Mouse (Mus musculus) heart, postnatal 0 days (tissue): ENCODE results near the gene Nup205. TPM values are rescaled to one million over a fixed set of nuclear protein-coding genes. Genes with fewer than 3 reads are reported as not detected.

ENCODE experiments used
- ATAC-seq: fragments of 200-750 bp; cut with Nextera tagmentation; 2 replicates; pipeline ENCODE4 v1.8.0; 2017; ENCODE audit warnings: low read depth, moderate number of reproducible peaks, moderate library complexity; ENCODE audit not compliant: insufficient read depth
- DNase-seq: peaks from one replicate; pipeline ENCODE4 v3.0.0-alpha.2; 2016; ENCODE audit warnings: low spot score
- H3K27ac ChIP-seq: fragments of 300-500 bp; sonication (generic); 2 replicates; pipeline ENCODE4 v1.5.1; 2014; ENCODE audit warnings: low read depth, mild to moderate bottlenecking
- H3K27me3 ChIP-seq: fragments of 300-500 bp; sonication (generic); 2 replicates; pipeline ENCODE4 v1.6.1; 2014; ENCODE audit warnings: low read length, mixed read lengths; ENCODE audit not compliant: control insufficient read depth, insufficient read depth
- H3K36me3 ChIP-seq: fragments of 300-500 bp; sonication (generic); replicated peaks from 2 replicates; pipeline ENCODE4 v1.6.1; 2014; ENCODE audit warnings: low read length, mixed read lengths; ENCODE audit not compliant: control insufficient read depth, insufficient read depth
- H3K4me1 ChIP-seq: fragments of 300-500 bp; sonication (generic); 2 replicates; pipeline ENCODE4 v1.6.1; 2014; ENCODE audit warnings: antibody characterized with exemption; ENCODE audit not compliant: control insufficient read depth, insufficient read depth
- H3K4me2 ChIP-seq: fragments of 300-500 bp; sonication (generic); 2 replicates; pipeline ENCODE4 v1.6.1; 2014; ENCODE audit warnings: low read depth, mild to moderate bottlenecking, low read length, moderate library complexity
- H3K4me3 ChIP-seq: fragments of 300-500 bp; sonication (generic); 2 replicates; pipeline ENCODE4 v1.5.1; 2014; ENCODE audit warnings: low read depth, low read length
- H3K9ac ChIP-seq: fragments of 300-500 bp; sonication (generic); replicated peaks from 2 replicates; pipeline ENCODE4 v1.6.1; 2014; ENCODE audit warnings: low read depth, low read length, mixed read lengths
- H3K9me3 ChIP-seq: fragments of 300-500 bp; sonication (generic); replicated peaks from 2 replicates; pipeline ENCODE4 v1.6.1; 2016; ENCODE audit warnings: low read length; ENCODE audit not compliant: control insufficient read depth
- CTCF ChIP-seq: IDR thresholded peaks from 2 replicates; pipeline ENCODE4 v1.5.1; 2016; ENCODE audit warnings: antibody characterized with exemption, control low read depth, low read depth
- EP300 ChIP-seq: IDR thresholded peaks from 2 replicates; pipeline ENCODE4 v1.6.1; 2016; ENCODE audit warnings: antibody characterized with exemption, low read depth
- WGBS: fragments of 180-500 bp; shearing (Covaris S2); extraction: QIAGEN DNeasy Blood & Tissue Kit; methylation state at CpG from one replicate; pipeline ENCODE4 v1.1.7; 2014; 5-methylcytosine and 5-hydroxymethylcytosine counted together
- polyA plus RNA-seq: library from polyadenylated mRNA; unstranded; fragments of >200 nt; fragmentation: Nextera tagmentation; extraction: Ambion mirVana; gene quantifications from 2 replicates; pipeline ENCODE4 v1.2.1, GENCODE M21; 2015
- total RNA-seq: library from RNA; depleted of rRNA; stranded (reverse); fragments of >200 nt; gene quantifications from 2 replicates; pipeline ENCODE4 v1.2.3, GENCODE M21; 2014; ENCODE audit warnings: low replicate concordance

Gene Nup205
- total and polyA plus RNA-seq, 2 experiments from 2014 or later, result 7.1 to 34.6 TPM

GRCm38 (mm10) chr6:35268711-35269110 lies 91.5 kb downstream of the Nup205 start:
- Histone ChIP-seq H3K36me3 (peaks cover 4% of the 10 kb centered on the region), H3K4me3 (no peak overlapping the region), H3K9ac (no peak overlapping the region), H3K4me2 (no peak overlapping the region), H3K4me1 (no peaks in the 10 kb centered on the region), H3K27ac (no peak overlapping the region), H3K9me3 (no peaks in the 10 kb centered on the region), H3K27me3 (no peaks in the 10 kb centered on the region)
- 94% methylated on average over 13 of the region's 13 CpGs for WGBS
- DNase-seq (no peak), ATAC-seq (no peak)
- no peak for TF ChIP-seq EP300
- TF ChIP-seq CTCF, result no peak

GRCm38 (mm10) chr6:35269643-35270042 lies 92.4 kb downstream of the Nup205 start:
- Histone ChIP-seq H3K9me3 (no peaks in the 10 kb centered on the region), H3K4me2 (no peak overlapping the region), H3K36me3 (no peaks in the 10 kb centered on the region), H3K27me3 (no peaks in the 10 kb centered on the region), H3K4me1 (no peaks in the 10 kb centered on the region), H3K9ac (no peak overlapping the region), H3K27ac (no peak overlapping the region), H3K4me3 (no peak overlapping the region)
- no peak for TF ChIP-seq CTCF
- no peak for TF ChIP-seq EP300
- no peak for DNase-seq
- WGBS, result 65% methylated on average over 13 of the region's 13 CpGs
- no peak for ATAC-seq

GRCm38 (mm10) chr6:35271094-35271855 lies 94.1 kb downstream of the Nup205 start:
- no peak for ATAC-seq
- no peak overlapping the region for H3K4me3 ChIP-seq
- H3K27ac ChIP-seq, result no peak overlapping the region
- H3K36me3 ChIP-seq, result no peaks in the 10 kb centered on the region
- no peak overlapping the region for H3K9ac ChIP-seq
- WGBS, result 78% methylated on average over 12 of the region's 12 CpGs
- no peaks in the 10 kb centered on the region for H3K4me1 ChIP-seq
- no peak for TF ChIP-seq EP300
- no peak for TF ChIP-seq CTCF
- no peaks in the 10 kb centered on the region for H3K9me3 ChIP-seq
- no peak overlapping the region for H3K4me2 ChIP-seq
- no peak for DNase-seq
- H3K27me3 ChIP-seq, result no peaks in the 10 kb centered on the region

GRCm38 (mm10) chr6:35271868-35272765 lies 94.9 kb downstream of the Nup205 start:
- Histone ChIP-seq H3K4me3 (no peak overlapping the region), H3K27ac (no peak overlapping the region), H3K4me1 (no peaks in the 10 kb centered on the region), H3K9ac (no peak overlapping the region), H3K27me3 (no peaks in the 10 kb centered on the region), H3K4me2 (no peak overlapping the region), H3K36me3 (no peaks in the 10 kb centered on the region), H3K9me3 (no peaks in the 10 kb centered on the region)
- DNase-seq (no peak), ATAC-seq (no peak)
- 84% methylated on average over 20 of the region's 20 CpGs for WGBS
- no peak for TF ChIP-seq CTCF
- no peak for TF ChIP-seq EP300

GRCm38 (mm10) chr6:35273391-35274082 lies 96.3 kb downstream of the Nup205 start:
- Histone ChIP-seq H3K36me3 (no peaks in the 10 kb centered on the region), H3K9ac (no peak overlapping the region), H3K4me2 (no peak overlapping the region), H3K4me1 (no peaks in the 10 kb centered on the region), H3K4me3 (no peak overlapping the region), H3K27me3 (no peaks in the 10 kb centered on the region), H3K9me3 (no peaks in the 10 kb centered on the region), H3K27ac (no peak overlapping the region)
- TF ChIP-seq EP300, result no peak
- no peak for TF ChIP-seq CTCF
- DNase-seq (no peak), ATAC-seq (peak; percentile 62)
- 60% methylated on average over 11 of the region's 11 CpGs for WGBS
